Comparison of ENCODE assay signal across 12 mouse cellular contexts in genomic region chr10:96105124-96105523, GRCm38 (mm10). TPM values are rescaled to one million over a fixed set of nuclear protein-coding genes. Genes with fewer than 3 reads are reported as not detected.
DNase-seq lines count a peak whose midpoint lies in the region; ATAC-seq and TF ChIP-seq lines count a peak whose summit lies in the region.
"Had no signal": no experiment of that assay in that cellular context is flagged by ENCODE, and none has a peak within 500 bp of the region (broad histone marks: within the 10 kb centered on the region; RNA-seq: fewer than 3 reads in every experiment).

No protein-coding gene starts in this region.

- peak; percentile 19; the same call in 1 of the 2 replicates for TF ChIP-seq CTCF in heart, postnatal 0 days (IDR thresholded peaks at IDR 0.05; ENCODE audit: low read depth)
- TF ChIP-seq CTCF in brain, embryonic 14.5 days (IDR thresholded peaks at IDR 0.05; ENCODE audit: borderline replicate concordance, extremely low read depth, insufficient read depth, insufficient read length) = peak; percentile 50; the same call in 1 of the 2 replicates

- H3K4me3 ChIP-seq in heart, postnatal 0 days (ENCODE audit: low read depth, low read length) = no peak overlapping the region
- no peak overlapping the region for H3K4me3 ChIP-seq in liver, embryonic 16.5 days (ENCODE audit: low read depth, low read length)
- no peak overlapping the region for H3K4me3 ChIP-seq in kidney, embryonic 14.5 days (ENCODE audit: low read length)
- H3K4me3 ChIP-seq: embryonic facial prominence, embryonic 13.5 days had no signal

- H3K36me3 ChIP-seq in heart, postnatal 0 days (replicated peaks; ENCODE audit: control insufficient read depth, insufficient read depth, low read length) = no peaks in the 10 kb centered on the region
- H3K36me3 ChIP-seq in liver, embryonic 16.5 days (ENCODE audit: control insufficient read depth, insufficient read depth) = no peaks in the 10 kb centered on the region
- no peaks in the 10 kb centered on the region for H3K36me3 ChIP-seq in kidney, embryonic 14.5 days (ENCODE audit: control insufficient read depth, insufficient read depth, low read length)
- H3K36me3 ChIP-seq: embryonic facial prominence, embryonic 13.5 days had no signal

- no peak for ATAC-seq in heart, postnatal 0 days (ENCODE audit: insufficient read depth, low read depth)
- ATAC-seq in liver, embryonic 16.5 days (ENCODE audit: low read depth) = no peak; the same call in 1 of the 2 replicates
- ATAC-seq in kidney, embryonic 14.5 days (ENCODE audit: low FRiP score, low TSS enrichment) = no peak
- ATAC-seq: activated CD4-positive, CD25-positive, alpha-beta regulatory T cell, adult 4 months had no signal

- no peak overlapping the region for H3K4me2 ChIP-seq in heart, postnatal 0 days (ENCODE audit: low read depth, low read length)
- H3K4me2 ChIP-seq in liver, embryonic 16.5 days (ENCODE audit: low read depth, low read length) = no peak overlapping the region
- no peak overlapping the region for H3K4me2 ChIP-seq in kidney, embryonic 14.5 days (replicated peaks; ENCODE audit: low read depth, low read length)
- H3K4me2 ChIP-seq: embryonic facial prominence, embryonic 13.5 days; heart, embryonic 11.5 days had no signal

- H3K27me3 ChIP-seq in heart, postnatal 0 days (ENCODE audit: control insufficient read depth, insufficient read depth, low read length) = no peaks in the 10 kb centered on the region
- no peaks in the 10 kb centered on the region for H3K27me3 ChIP-seq in liver, embryonic 16.5 days (ENCODE audit: control insufficient read depth, insufficient read depth, low read depth, low read length)
- H3K27me3 ChIP-seq in kidney, embryonic 14.5 days (ENCODE audit: control insufficient read depth, insufficient read depth, low read length) = no peaks in the 10 kb centered on the region
- H3K27me3 ChIP-seq: embryonic facial prominence, embryonic 13.5 days had no signal

- no peaks in the 10 kb centered on the region for H3K4me1 ChIP-seq in heart, postnatal 0 days (ENCODE audit: control insufficient read depth, insufficient read depth)
- H3K4me1 ChIP-seq in liver, embryonic 16.5 days (ENCODE audit: control insufficient read depth, low read depth, low read length) = no peaks in the 10 kb centered on the region; the same call in 1 of the 2 replicates
- no peaks in the 10 kb centered on the region for H3K4me1 ChIP-seq in kidney, embryonic 14.5 days (ENCODE audit: control insufficient read depth, insufficient read depth, low read length)
- H3K4me1 ChIP-seq: embryonic facial prominence, embryonic 13.5 days had no signal

- TF ChIP-seq POLR2A in brain, embryonic 14.5 days (IDR thresholded peaks at IDR 0.05; ENCODE audit: borderline replicate concordance, extremely low read depth, insufficient read depth, insufficient read length, poor library complexity, severe bottlenecking) = no peak

- 83% methylated on average over 2 of the region's 2 CpGs for WGBS in heart, postnatal 0 days
- WGBS in liver, embryonic 16.5 days (ENCODE audit: insufficient replicate concordance) = 69% methylated on average over 2 of the region's 2 CpGs
- WGBS in kidney, embryonic 14.5 days = 98% methylated on average over 2 of the region's 2 CpGs

- intact Hi-C loops in heart, postnatal 14 days (cut with DNase I) = no loop called here
- intact Hi-C loops in gastrocnemius, postnatal 36 days (cut with DNase I) = no loop called here

- H3K9me3 ChIP-seq in heart, postnatal 0 days (replicated peaks; ENCODE audit: control insufficient read depth, low read length) = no peaks in the 10 kb centered on the region
- no peaks in the 10 kb centered on the region for H3K9me3 ChIP-seq in liver, embryonic 16.5 days (replicated peaks; ENCODE audit: control insufficient read depth, low read length)
- no peaks in the 10 kb centered on the region for H3K9me3 ChIP-seq in kidney, embryonic 14.5 days (ENCODE audit: control insufficient read depth, low read length)
- H3K9me3 ChIP-seq: embryonic facial prominence, embryonic 13.5 days had no signal

- no peak overlapping the region for H3K27ac ChIP-seq in heart, postnatal 0 days (ENCODE audit: low read depth)
- H3K27ac ChIP-seq in liver, embryonic 16.5 days (ENCODE audit: low read length) = peak overlapping the region; percentile 24; the same call in 1 of the 2 replicates
- no peak overlapping the region for H3K27ac ChIP-seq in kidney, embryonic 14.5 days (ENCODE audit: low read depth, low read length)
- H3K27ac ChIP-seq: embryonic facial prominence, embryonic 13.5 days had no signal

- no peak for TF ChIP-seq EP300 in heart, postnatal 0 days (IDR thresholded peaks at IDR 0.05; ENCODE audit: low read depth)

- H3K9ac ChIP-seq in heart, postnatal 0 days (replicated peaks; ENCODE audit: low read depth, low read length) = no peak overlapping the region
- H3K9ac ChIP-seq in liver, embryonic 16.5 days (ENCODE audit: low read depth, low read length) = no peak overlapping the region
- no peak overlapping the region for H3K9ac ChIP-seq in kidney, embryonic 14.5 days (ENCODE audit: low read depth, low read length)
- H3K9ac ChIP-seq: embryonic facial prominence, embryonic 13.5 days had no signal

- no peak for DNase-seq in heart, postnatal 0 days (ENCODE audit: low spot score)
- no peak for DNase-seq in heart, postnatal 14 days
- peak; percentile 16 to 23 for DNase-seq in B cell, adult 2 months
- peak; percentile 35 for DNase-seq in brain, embryonic 14.5 days (ENCODE audit: low read depth)
- no peak for DNase-seq in ovary, postnatal 36 days (ENCODE audit: low spot score)
- DNase-seq in gastrocnemius, postnatal 36 days = no peak
- DNase-seq: layer of hippocampus, postnatal 36 days had no signal

RNA-seq across cellular contexts. Expression of gene Gm5426, which starts 31.3 kb away (rescaled TPM):
- total RNA-seq in heart, postnatal 0 days (2014; rRNA removed; ENCODE audit: low replicate concordance) = not detected in 2 replicates
- not detected in 2 replicates for polyA plus RNA-seq in heart, postnatal 0 days (2015; fragmentation: Nextera tagmentation; extraction: Ambion mirVana)
- not detected for total RNA-seq in heart, postnatal 14 days (2021)
- not detected in 2 replicates for polyA plus RNA-seq in brain, embryonic 14.5 days (2012; rRNA removed)
- not detected in 2 replicates for polyA plus RNA-seq in liver, embryonic 16.5 days (2015; fragmentation: Nextera tagmentation; extraction: Ambion mirVana)
- not detected in 2 replicates for polyA plus RNA-seq in kidney, embryonic 14.5 days (2014; fragmentation: Nextera tagmentation; extraction: Ambion mirVana)
- total RNA-seq in gastrocnemius, postnatal 36 days (2021) = not detected
- total RNA-seq: layer of hippocampus, postnatal 36 days had no signal
- polyA plus RNA-seq: embryonic facial prominence, embryonic 13.5 days; heart, embryonic 11.5 days had no signal

Comparison
In these comparisons a context has a peak if more than half of its experiments do, and no peak if none do; other contexts are left out.
1. DNase-seq: peak in B cell, adult 2 months (2 of 2) and brain, embryonic 14.5 days (single experiment); none in heart, postnatal 0 days (single experiment), heart, postnatal 14 days (0 of 2), ovary, postnatal 36 days (single experiment) and gastrocnemius, postnatal 36 days (0 of 2).